Mouse (Mus musculus) MEL (cell line): ENCODE data around the gene Fbxo3. TPM values are rescaled to one million over a fixed set of nuclear protein-coding genes. Genes with fewer than 3 reads are reported as not detected.

Experiments used
- DNase-seq: peaks from one replicate; pipeline ENCODE4 v3.0.0; 2011; ENCODE audit warnings: low read depth, low spot score
- H3K27ac ChIP-seq: 2 replicates; pipeline ENCODE4 v1.5.1; 2012; ENCODE audit warnings: low read depth, mild to moderate bottlenecking, control low read depth, low read length, moderate library complexity; ENCODE audit not compliant: control insufficient read depth
- H3K27me3 ChIP-seq, 2 experiments: fragments of 150-350 bp in 1 of 2; sonication (generic) in 1 of 2; 2 replicates each; pipeline ENCODE4 v1.6.1; 2012; ENCODE audit warnings: low read length in 2 of 2, mild to moderate bottlenecking in 2 of 2, improper control_type of control experiment in 1 of 2, moderate library complexity in 1 of 2; ENCODE audit not compliant: insufficient read depth in 2 of 2, control insufficient read depth in 1 of 2
- H3K36me3 ChIP-seq, 2 experiments: 2 replicates each; pipeline ENCODE4 v1.6.1; 2012 to 2014; ENCODE audit warnings: low read length in 2 of 2, improper control_type of control experiment in 1 of 2, inconsistent platforms in 1 of 2, mild to moderate bottlenecking in 1 of 2; ENCODE audit not compliant: insufficient read depth in 2 of 2, control insufficient read depth in 1 of 2
- H3K4me1 ChIP-seq, 2 experiments: fragments of 150-350 bp in 1 of 2; sonication (generic) in 1 of 2; 2 replicates each; pipeline ENCODE4 v1.6.1; 2012; ENCODE audit warnings: low read length in 2 of 2, improper control_type of control experiment in 1 of 2, mild to moderate bottlenecking in 1 of 2; ENCODE audit not compliant: insufficient read depth in 2 of 2, control insufficient read depth in 1 of 2
- H3K4me3 ChIP-seq, 2 experiments: fragments of 150-350 bp in 1 of 2; sonication (generic) in 1 of 2; 2 replicates each; pipeline ENCODE4 v1.5.1; 2012; ENCODE audit warnings: low read depth in 2 of 2, low read length in 2 of 2, mild to moderate bottlenecking in 2 of 2, moderate library complexity in 2 of 2, control low read depth in 1 of 2, improper control_type of control experiment in 1 of 2; ENCODE audit not compliant: control insufficient read depth in 1 of 2, insufficient read depth in 1 of 2
- H3K79me2 ChIP-seq: 2 replicates; pipeline ENCODE4 v1.6.1; 2012; ENCODE audit warnings: mild to moderate bottlenecking, low read length, moderate library complexity; ENCODE audit not compliant: control insufficient read depth, poor library complexity, insufficient read depth
- H3K9ac ChIP-seq: 2 replicates; pipeline ENCODE4 v1.6.1; 2012; ENCODE audit warnings: low read depth, mild to moderate bottlenecking, control low read depth, low read length, moderate library complexity; ENCODE audit not compliant: control insufficient read depth, poor library complexity, severe bottlenecking
- H3K9me3 ChIP-seq: fragments of 150-350 bp; sonication (generic); replicated peaks from 2 replicates; pipeline ENCODE4 v1.6.1; 2012; ENCODE audit warnings: mild to moderate bottlenecking, low read length, improper control_type of control experiment, moderate library complexity; ENCODE audit not compliant: insufficient read depth
- BHLHE40 ChIP-seq: IDR thresholded peaks from 2 replicates; pipeline ENCODE4 v1.6.1; 2012; ENCODE audit warnings: low read depth, mild to moderate bottlenecking, inconsistent platforms, low read length, improper control_type of control experiment, borderline replicate concordance
- CHD2 ChIP-seq: IDR thresholded peaks from 2 replicates; pipeline ENCODE4 v1.6.1; 2011; ENCODE audit warnings: low read length, improper control_type of control experiment
- E2F4 ChIP-seq: IDR thresholded peaks from 2 replicates; pipeline ENCODE4 v1.6.1; 2011; ENCODE audit warnings: low read depth, low read length, improper control_type of control experiment, borderline replicate concordance
- ELF1 ChIP-seq: IDR thresholded peaks from 2 replicates; pipeline ENCODE4 v1.6.1; 2014; ENCODE audit warnings: low read depth, mild to moderate bottlenecking, inconsistent platforms, low read length, improper control_type of control experiment, moderate library complexity
- EP300 ChIP-seq, 2 experiments: IDR thresholded peaks; 2 replicates each; pipeline ENCODE4 v1.6.1; 2011; ENCODE audit warnings: improper control_type of control experiment in 2 of 2, low read length in 2 of 2, low read depth in 1 of 2, mild to moderate bottlenecking in 1 of 2
- ETS1 ChIP-seq: IDR thresholded peaks from 2 replicates; pipeline ENCODE4 v1.6.1; 2012; ENCODE audit warnings: low read depth, mild to moderate bottlenecking, inconsistent platforms, low read length, improper control_type of control experiment, moderate library complexity
- GABPA ChIP-seq: IDR thresholded peaks from 2 replicates; pipeline ENCODE4 v1.6.1; 2012; ENCODE audit warnings: low read depth, mild to moderate bottlenecking, inconsistent platforms, low read length, improper control_type of control experiment, moderate library complexity
- GATA1 ChIP-seq: IDR thresholded peaks from 2 replicates; pipeline ENCODE4 v1.6.1; 2011; ENCODE audit warnings: low read depth, low read length, improper control_type of control experiment
- KAT2A ChIP-seq: conservative IDR thresholded peaks from 2 replicates; pipeline ENCODE4 v1.6.1; 2012; ENCODE audit warnings: low read depth, low read length, improper control_type of control experiment, inconsistent platforms
- MAFK ChIP-seq: IDR thresholded peaks from 2 replicates; pipeline ENCODE4 v1.6.1; 2011; ENCODE audit warnings: low read depth, mild to moderate bottlenecking, low read length, improper control_type of control experiment, borderline replicate concordance
- MAX ChIP-seq: IDR thresholded peaks from 2 replicates; pipeline ENCODE4 v1.6.1; 2011; ENCODE audit warnings: low read length, improper control_type of control experiment
- MAZ ChIP-seq: IDR thresholded peaks from 2 replicates; pipeline ENCODE4 v1.6.1; 2012; ENCODE audit warnings: low read depth, mild to moderate bottlenecking, inconsistent platforms, low read length, improper control_type of control experiment
- MEF2A ChIP-seq: IDR thresholded peaks from 2 replicates; pipeline ENCODE4 v1.6.1; 2014; ENCODE audit warnings: low read depth, mild to moderate bottlenecking, inconsistent platforms, low read length, improper control_type of control experiment; ENCODE audit not compliant: poor library complexity, insufficient replicate concordance, severe bottlenecking; ENCODE audit errors: extremely low read depth
- MXI1 ChIP-seq: IDR thresholded peaks from 2 replicates; pipeline ENCODE4 v1.6.1; 2011; ENCODE audit warnings: mild to moderate bottlenecking, low read depth, low read length, improper control_type of control experiment
- MYB ChIP-seq: IDR thresholded peaks from 2 replicates; pipeline ENCODE4 v1.6.1; 2011; ENCODE audit warnings: mild to moderate bottlenecking, low read depth, low read length, improper control_type of control experiment
- MYC ChIP-seq: IDR thresholded peaks from 2 replicates; pipeline ENCODE4 v1.6.1; 2011; ENCODE audit warnings: low read depth, mild to moderate bottlenecking, low read length, improper control_type of control experiment, moderate library complexity
- NELFE ChIP-seq: IDR thresholded peaks from 2 replicates; pipeline ENCODE4 v1.6.1; 2011; ENCODE audit warnings: low read depth, low read length, improper control_type of control experiment
- NRF1 ChIP-seq: IDR thresholded peaks from 2 replicates; pipeline ENCODE4 v1.6.1; 2014; ENCODE audit warnings: low read depth, mild to moderate bottlenecking, inconsistent platforms, low read length, improper control_type of control experiment, moderate library complexity; ENCODE audit not compliant: poor library complexity, insufficient read depth, severe bottlenecking
- POLR2A ChIP-seq, 2 experiments: IDR thresholded peaks; 2 replicates each; pipeline ENCODE4 v1.6.1; 2011 to 2012; ENCODE audit warnings: low read length in 2 of 2, mild to moderate bottlenecking in 2 of 2, control low read depth in 1 of 2, improper control_type of control experiment in 1 of 2, low read depth in 1 of 2, moderate library complexity in 1 of 2; ENCODE audit not compliant: control insufficient read depth in 1 of 2, insufficient read depth in 1 of 2, poor library complexity in 1 of 2
- POLR2AphosphoS2 ChIP-seq: IDR thresholded peaks from 2 replicates; pipeline ENCODE4 v1.6.1; 2011; ENCODE audit warnings: low read length, improper control_type of control experiment
- POLR2AphosphoS5 ChIP-seq: IDR thresholded peaks from 2 replicates; pipeline ENCODE4 v1.6.1; 2012; ENCODE audit warnings: low read depth, borderline replicate concordance, mild to moderate bottlenecking, inconsistent platforms, low read length, moderate library complexity, mixed read lengths
- RAD21 ChIP-seq: IDR thresholded peaks from 2 replicates; pipeline ENCODE4 v1.6.1; 2011; ENCODE audit warnings: mild to moderate bottlenecking, low read depth, low read length, improper control_type of control experiment
- RCOR1 ChIP-seq: IDR thresholded peaks from 2 replicates; pipeline ENCODE4 v1.6.1; 2012; ENCODE audit warnings: low read depth, mild to moderate bottlenecking, inconsistent platforms, low read length, improper control_type of control experiment
- SIN3A ChIP-seq: IDR thresholded peaks from 2 replicates; pipeline ENCODE4 v1.6.1; 2012; ENCODE audit warnings: low read length, improper control_type of control experiment, inconsistent platforms
- SMC3 ChIP-seq: IDR thresholded peaks from 2 replicates; pipeline ENCODE4 v1.6.1; 2011; ENCODE audit warnings: low read depth, low read length, improper control_type of control experiment
- TAL1 ChIP-seq: IDR thresholded peaks from 2 replicates; pipeline ENCODE4 v1.6.1; 2012; ENCODE audit warnings: mild to moderate bottlenecking, inconsistent platforms, low read length, moderate library complexity, mixed read lengths
- TBP ChIP-seq: IDR thresholded peaks from 2 replicates; pipeline ENCODE4 v1.8.0; 2011; ENCODE audit warnings: low read depth, low read length, improper control_type of control experiment
- TCF12 ChIP-seq: IDR thresholded peaks from 2 replicates; pipeline ENCODE4 v1.6.1; 2014; ENCODE audit warnings: low read depth, mild to moderate bottlenecking, inconsistent platforms, low read length, improper control_type of control experiment, moderate library complexity
- UBTF ChIP-seq: IDR thresholded peaks from 2 replicates; pipeline ENCODE4 v1.6.1; 2012; ENCODE audit warnings: low read depth, mild to moderate bottlenecking, inconsistent platforms, low read length, improper control_type of control experiment, moderate library complexity, borderline replicate concordance; ENCODE audit not compliant: insufficient read depth
- USF2 ChIP-seq, 2 experiments: IDR thresholded peaks; 2 replicates each; pipeline ENCODE4 v1.6.1; 2011 to 2012; ENCODE audit warnings: improper control_type of control experiment in 2 of 2, low read length in 2 of 2, borderline replicate concordance in 1 of 2, inconsistent platforms in 1 of 2, low read depth in 1 of 2, mild to moderate bottlenecking in 1 of 2; ENCODE audit not compliant: insufficient read depth in 1 of 2
- ZNF384 ChIP-seq: IDR thresholded peaks from 2 replicates; pipeline ENCODE4 v1.6.1; 2012; ENCODE audit warnings: low read depth, mild to moderate bottlenecking, inconsistent platforms, low read length, improper control_type of control experiment
- polyA plus RNA-seq, 2 experiments: library from polyadenylated mRNA; stranded (reverse) in 1 of 2; unstranded in 1 of 2; fragments of >175 nt in 1 of 2; fragments of >200 nt in 1 of 2; gene quantifications; 2 replicates each; pipeline versions ENCODE4 v1.2.1 to v1.2.4; 2012; ENCODE audit warnings: low replicate concordance in 2 of 2, low read depth in 1 of 2; ENCODE audit not compliant: insufficient read length in 2 of 2, insufficient read depth in 1 of 2, missing spikeins in 1 of 2
- total RNA-seq: library from RNA; depleted of rRNA; stranded (reverse); fragments of 300-350 nt; gene quantifications from 2 replicates; pipeline ENCODE4 v1.2.3, GENCODE M21; 2012

Gene Fbxo3
- total and polyA plus RNA-seq, 3 experiments: 30.9 to 55.4 (median 41.9) TPM

DNA sequence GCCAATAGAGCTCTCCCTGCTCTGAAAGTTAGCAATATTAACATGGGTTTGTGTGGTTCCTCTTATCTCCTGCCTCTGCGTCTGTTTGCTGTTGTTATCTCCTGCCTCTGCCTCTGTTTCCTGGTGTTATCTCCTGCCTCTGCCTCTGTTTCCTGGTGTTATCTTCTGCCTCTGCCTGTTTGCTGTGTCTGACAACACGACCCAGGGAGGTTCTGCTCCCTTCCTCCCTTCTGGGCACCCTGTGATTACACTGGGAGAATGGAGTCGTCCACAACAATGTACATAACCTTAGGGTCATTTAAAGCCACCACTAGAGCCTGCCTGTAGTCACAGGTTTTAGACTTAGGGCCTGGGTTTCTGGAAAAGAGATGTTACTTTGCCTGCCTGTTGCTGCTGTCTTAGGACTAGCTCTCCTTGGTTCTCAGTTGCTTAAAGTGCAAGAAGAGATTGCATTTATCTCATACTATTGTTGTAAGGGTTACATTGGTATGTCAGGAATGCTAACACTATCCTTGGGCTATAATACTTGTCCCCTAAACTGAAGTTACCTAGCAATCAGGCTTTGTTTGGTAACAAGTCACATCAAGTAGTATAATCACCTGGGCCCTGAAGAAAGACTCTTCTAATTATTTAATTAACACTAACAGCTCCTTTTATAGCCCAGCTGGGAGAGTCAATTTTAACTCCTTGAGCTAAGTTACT lies 71.2 kb downstream of the Fbxo3 start:
- peak; percentile 72 for DNase-seq
- Histone ChIP-seq H3K4me1 (peaks cover 22 to 31% of the 10 kb centered on the region in 2 experiments), H3K27ac (peak overlapping the region; percentile 39)

DNA sequence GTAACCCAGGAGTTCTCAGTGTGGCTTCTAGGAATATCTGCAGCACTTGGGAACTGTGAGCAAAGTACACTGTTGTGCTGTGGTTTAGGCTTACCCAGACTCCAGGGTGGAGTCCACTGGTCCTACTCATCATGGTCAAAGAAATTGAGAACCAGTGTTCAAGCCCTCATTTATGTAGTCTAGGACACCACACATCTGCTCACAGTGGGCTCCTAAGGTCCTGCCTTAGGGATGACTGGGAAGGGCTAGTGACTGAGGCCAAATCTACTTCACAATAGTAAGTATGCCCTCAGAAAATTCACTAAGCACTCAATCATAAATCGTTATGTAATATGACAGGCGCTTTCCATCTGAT lies 71.7 kb downstream of the Fbxo3 start:
- Histone ChIP-seq H3K27me3 (no peaks in the 10 kb centered on the region), H3K27ac (peak overlapping the region; percentile 1; the same call in 1 of the 2 replicates), H3K79me2 (no peaks in the 10 kb centered on the region), H3K9me3 (no peaks in the 10 kb centered on the region), H3K36me3 (peaks cover 0 to 27% of the 10 kb centered on the region in 2 experiments; a peak in 2 of 4 replicates), H3K4me1 (peaks cover 22 to 32% of the 10 kb centered on the region in 2 experiments), H3K4me3 (no peak overlapping the region), H3K9ac (no peak overlapping the region)
- DNase-seq: no peak
- TF ChIP-seq EP300 (IDR thresholded peaks at IDR 0.05; ENCODE audit: low read depth in 1 of 2, low read length in 2 of 2) (no peak), SIN3A (no peak), CHD2 (no peak), MEF2A (no peak), SMC3 (no peak), TBP (no peak), TAL1 (no peak), NRF1 (no peak), MXI1 (no peak), MYB (no peak), RCOR1 (no peak), POLR2AphosphoS2 (no peak), NELFE (no peak), GABPA (no peak), POLR2A (IDR thresholded peaks at IDR 0.05; ENCODE audit: control insufficient read depth in 1 of 2, insufficient read depth in 1 of 2, low read depth in 1 of 2, low read length in 2 of 2, poor library complexity in 1 of 2) (no peak), E2F4 (no peak), RAD21 (no peak), MAZ (no peak), MYC (no peak)

More for the DNA sequence above, 71.2 kb downstream of the Fbxo3 start:
- Histone ChIP-seq H3K9me3 (no peaks in the 10 kb centered on the region), H3K4me3 (no peak overlapping the region), H3K9ac (no peak overlapping the region), H3K27me3 (no peaks in the 10 kb centered on the region), H3K79me2 (no peaks in the 10 kb centered on the region), H3K36me3 (peaks cover 0 to 27% of the 10 kb centered on the region in 2 experiments; a peak in 2 of 4 replicates)
- peak; percentile 72 to 81 for TF ChIP-seq EP300 (IDR thresholded peaks at IDR 0.05; ENCODE audit: low read depth in 1 of 2, low read length in 2 of 2)
- TF ChIP-seq NRF1: no peak
- TF ChIP-seq GATA1: peak; percentile 90
- no peak for TF ChIP-seq UBTF
- TF ChIP-seq ETS1: peak; percentile 62
- no peak for TF ChIP-seq NELFE
- peak; percentile 29; the same call in 1 of the 2 replicates for TF ChIP-seq SIN3A
- 0 out of 2 replicates have a peak, but pooled peaks have one; percentile 34 for TF ChIP-seq RCOR1
- no peak for TF ChIP-seq GABPA
- TF ChIP-seq E2F4: no peak
- TF ChIP-seq POLR2AphosphoS5: no peak
- no peak for TF ChIP-seq MAFK
- 0 out of 2 replicates have a peak, but pooled peaks have one; percentile 17 for TF ChIP-seq ELF1
- no peak for TF ChIP-seq TBP
- TF ChIP-seq USF2 (IDR thresholded peaks at IDR 0.05; ENCODE audit: borderline replicate concordance in 1 of 2, insufficient read depth in 1 of 2, low read depth in 1 of 2, low read length in 2 of 2): no peak
- no peak for TF ChIP-seq MAZ
- no peak for TF ChIP-seq BHLHE40
- TF ChIP-seq MAX: no peak
- no peak for TF ChIP-seq CHD2
- TF ChIP-seq ZNF384: no peak
- TF ChIP-seq KAT2A: no peak
- peak; percentile 90 for TF ChIP-seq TCF12
- TF ChIP-seq TAL1: peak; percentile 75
- TF ChIP-seq MYB: no peak
